Mouse (Mus musculus): ENCODE measurements around the gene Rrp36. TPM values are rescaled to one million over a fixed set of nuclear protein-coding genes. Genes with fewer than 3 reads are reported as not detected.

The Rrp36 gene
- polyA plus RNA-seq, 1 experiment from 2014 or later, result 49.7 TPM

- peak overlapping the region; percentile 64 for H3K4me2 ChIP-seq (ENCODE audit: low read depth, low read length)
- peaks cover 66% of the 10 kb centered on the region for H3K4me1 ChIP-seq (ENCODE audit: control insufficient read depth, insufficient read depth, low read length)
- WGBS, result 33% methylated on average over 6 of the region's 6 CpGs
- H3K9me3 ChIP-seq (replicated peaks; ENCODE audit: control insufficient read depth, low read length), result no peaks in the 10 kb centered on the region
- ATAC-seq (ENCODE audit: insufficient read depth, low FRiP score), result no peak
- H3K27ac ChIP-seq (ENCODE audit: low read length), result peak overlapping the region; percentile 98; the same call in 1 of the 2 replicates
- H3K27me3 ChIP-seq (ENCODE audit: control insufficient read depth, insufficient read depth, low read length), result no peaks in the 10 kb centered on the region
- H3K4me3 ChIP-seq (replicated peaks; ENCODE audit: low read length), result peak overlapping the region; percentile 96
- H3K36me3 ChIP-seq (ENCODE audit: control insufficient read depth, insufficient read depth, low read length), result peaks cover 5% of the 10 kb centered on the region; the same call in 1 of the 2 replicates
- H3K9ac ChIP-seq (ENCODE audit: low read length), result peak overlapping the region; percentile 97
Observed at GRCm38 (mm10) chr17:46627409-46627808, 46.7 kb downstream of the Rrp36 start.

- H3K27ac ChIP-seq (ENCODE audit: low read length), result peak overlapping the region; percentile 83
- no peaks in the 10 kb centered on the region for H3K9me3 ChIP-seq (replicated peaks; ENCODE audit: control insufficient read depth, low read length)
- H3K4me1 ChIP-seq (ENCODE audit: control insufficient read depth, insufficient read depth, low read length), result peaks cover 78% of the 10 kb centered on the region
- peak overlapping the region; percentile 59 for H3K9ac ChIP-seq (ENCODE audit: low read length)
- H3K36me3 ChIP-seq (ENCODE audit: control insufficient read depth, insufficient read depth, low read length), result no peaks in the 10 kb centered on the region
- no peaks in the 10 kb centered on the region for H3K27me3 ChIP-seq (ENCODE audit: control insufficient read depth, insufficient read depth, low read length)
- no peak overlapping the region for H3K4me3 ChIP-seq (replicated peaks; ENCODE audit: low read length)
- H3K4me2 ChIP-seq (ENCODE audit: low read depth, low read length), result peak overlapping the region; percentile 28; the same call in 1 of the 2 replicates
- no peak for ATAC-seq (ENCODE audit: insufficient read depth, low FRiP score)
- 65% methylated on average over 12 of the region's 12 CpGs for WGBS
Observed at GRCm38 (mm10) chr17:46624598-46624997, 49.6 kb downstream of the Rrp36 start.

- H3K36me3 ChIP-seq (ENCODE audit: control insufficient read depth, insufficient read depth, low read length), result no peaks in the 10 kb centered on the region
- H3K9ac ChIP-seq (ENCODE audit: low read length), result peak overlapping the region; percentile 59
- H3K27me3 ChIP-seq (ENCODE audit: control insufficient read depth, insufficient read depth, low read length), result no peaks in the 10 kb centered on the region
- H3K4me2 ChIP-seq (ENCODE audit: low read depth, low read length), result peak overlapping the region; percentile 28
- peak overlapping the region; percentile 83 for H3K27ac ChIP-seq (ENCODE audit: low read length)
- H3K4me1 ChIP-seq (ENCODE audit: control insufficient read depth, insufficient read depth, low read length), result peaks cover 83% of the 10 kb centered on the region
- no peak overlapping the region for H3K4me3 ChIP-seq (replicated peaks; ENCODE audit: low read length)
- H3K9me3 ChIP-seq (replicated peaks; ENCODE audit: control insufficient read depth, low read length), result no peaks in the 10 kb centered on the region
- 23% methylated on average over 10 of the region's 10 CpGs for WGBS
- ATAC-seq (ENCODE audit: insufficient read depth, low FRiP score), result no peak
Observed at GRCm38 (mm10) chr17:46623819-46624557, 50.2 kb downstream of the Rrp36 start.

- H3K4me1 ChIP-seq (ENCODE audit: control insufficient read depth, insufficient read depth, low read length), result peaks cover 96% of the 10 kb centered on the region
- no peak overlapping the region for H3K4me2 ChIP-seq (ENCODE audit: low read depth, low read length)
- no peaks in the 10 kb centered on the region for H3K27me3 ChIP-seq (ENCODE audit: control insufficient read depth, insufficient read depth, low read length)
- WGBS, result 69% methylated on average over 11 of the region's 11 CpGs
- ATAC-seq (ENCODE audit: insufficient read depth, low FRiP score), result no peak
- peak overlapping the region; percentile 81 for H3K27ac ChIP-seq (ENCODE audit: low read length)
- no peaks in the 10 kb centered on the region for H3K9me3 ChIP-seq (replicated peaks; ENCODE audit: control insufficient read depth, low read length)
- peak overlapping the region; percentile 37; the same call in 1 of the 2 replicates for H3K9ac ChIP-seq (ENCODE audit: low read length)
- H3K4me3 ChIP-seq (replicated peaks; ENCODE audit: low read length), result no peak overlapping the region
- H3K36me3 ChIP-seq (ENCODE audit: control insufficient read depth, insufficient read depth, low read length), result no peaks in the 10 kb centered on the region
Observed at GRCm38 (mm10) chr17:46622269-46622668, 51.9 kb downstream of the Rrp36 start.

- no peak for ATAC-seq (ENCODE audit: insufficient read depth, low FRiP score)
- no peaks in the 10 kb centered on the region for H3K9me3 ChIP-seq (replicated peaks; ENCODE audit: control insufficient read depth, low read length)
- peak overlapping the region; percentile 78 for H3K27ac ChIP-seq (ENCODE audit: low read length)
- H3K4me3 ChIP-seq (replicated peaks; ENCODE audit: low read length), result 0 out of 2 replicates have a peak overlapping the region, but pooled peaks have one; percentile 1
- peak overlapping the region; percentile 20; the same call in 1 of the 2 replicates for H3K4me2 ChIP-seq (ENCODE audit: low read depth, low read length)
- no peaks in the 10 kb centered on the region for H3K27me3 ChIP-seq (ENCODE audit: control insufficient read depth, insufficient read depth, low read length)
- H3K4me1 ChIP-seq (ENCODE audit: control insufficient read depth, insufficient read depth, low read length), result peaks cover 94% of the 10 kb centered on the region
- no peaks in the 10 kb centered on the region for H3K36me3 ChIP-seq (ENCODE audit: control insufficient read depth, insufficient read depth, low read length)
- peak overlapping the region; percentile 47 for H3K9ac ChIP-seq (ENCODE audit: low read length)
- 34% methylated on average over 15 of the region's 15 CpGs for WGBS
Observed at GRCm38 (mm10) chr17:46621324-46621723, 52.8 kb downstream of the Rrp36 start.

- peak overlapping the region; percentile 66 for H3K9ac ChIP-seq (ENCODE audit: low read length)
- peak overlapping the region; percentile 47 for H3K4me2 ChIP-seq (ENCODE audit: low read depth, low read length)
- 27% methylated on average over 16 of the region's 16 CpGs for WGBS
- ATAC-seq (ENCODE audit: insufficient read depth, low FRiP score), result no peak
- peak overlapping the region; percentile 23; the same call in 1 of the 2 replicates for H3K4me3 ChIP-seq (replicated peaks; ENCODE audit: low read length)
- H3K36me3 ChIP-seq (ENCODE audit: control insufficient read depth, insufficient read depth, low read length), result no peaks in the 10 kb centered on the region
- H3K27me3 ChIP-seq (ENCODE audit: control insufficient read depth, insufficient read depth, low read length), result no peaks in the 10 kb centered on the region
- H3K9me3 ChIP-seq (replicated peaks; ENCODE audit: control insufficient read depth, low read length), result no peaks in the 10 kb centered on the region
- H3K27ac ChIP-seq (ENCODE audit: low read length), result peak overlapping the region; percentile 97
- peaks cover 84% of the 10 kb centered on the region for H3K4me1 ChIP-seq (ENCODE audit: control insufficient read depth, insufficient read depth, low read length)
Observed at GRCm38 (mm10) chr17:46619683-46620357, 54.3 kb downstream of the Rrp36 start.

- Histone ChIP-seq H3K4me3 (replicated peaks; ENCODE audit: low read length) (peak overlapping the region; percentile 23), H3K9me3 (replicated peaks; ENCODE audit: control insufficient read depth, low read length) (no peaks in the 10 kb centered on the region), H3K4me1 (ENCODE audit: control insufficient read depth, insufficient read depth, low read length) (peaks cover 79% of the 10 kb centered on the region), H3K27me3 (ENCODE audit: control insufficient read depth, insufficient read depth, low read length) (no peaks in the 10 kb centered on the region), H3K36me3 (ENCODE audit: control insufficient read depth, insufficient read depth, low read length) (no peaks in the 10 kb centered on the region), H3K9ac (ENCODE audit: low read length) (peak overlapping the region; percentile 66), H3K27ac (ENCODE audit: low read length) (peak overlapping the region; percentile 97), H3K4me2 (ENCODE audit: low read depth, low read length) (peak overlapping the region; percentile 47)
- ATAC-seq (ENCODE audit: insufficient read depth, low FRiP score), result 0 out of 2 replicates have a peak, but pooled peaks have one; percentile 26
- WGBS, result 18% methylated on average over 27 of the region's 27 CpGs
Observed at GRCm38 (mm10) chr17:46618769-46619682, 55.1 kb downstream of the Rrp36 start.

- Histone ChIP-seq H3K36me3 (ENCODE audit: control insufficient read depth, insufficient read depth, low read length) (no peaks in the 10 kb centered on the region), H3K4me1 (ENCODE audit: control insufficient read depth, insufficient read depth, low read length) (peaks cover 79% of the 10 kb centered on the region), H3K4me3 (replicated peaks; ENCODE audit: low read length) (peak overlapping the region; percentile 23), H3K27me3 (ENCODE audit: control insufficient read depth, insufficient read depth, low read length) (no peaks in the 10 kb centered on the region), H3K27ac (ENCODE audit: low read length) (peak overlapping the region; percentile 97), H3K9ac (ENCODE audit: low read length) (peak overlapping the region; percentile 66), H3K4me2 (ENCODE audit: low read depth, low read length) (peak overlapping the region; percentile 47), H3K9me3 (replicated peaks; ENCODE audit: control insufficient read depth, low read length) (no peaks in the 10 kb centered on the region)
- 9% methylated on average over 6 of the region's 6 CpGs for WGBS
- no peak for ATAC-seq (ENCODE audit: insufficient read depth, low FRiP score)
Observed at GRCm38 (mm10) chr17:46618394-46618768, 55.8 kb downstream of the Rrp36 start.
